Mouse (Mus musculus) ES-Bruce4 (cell line): ENCODE data around the gene Nkg7.

Experiments used
- CTCF ChIP-seq: IDR thresholded peaks from one replicate; pipeline ENCODE4 v1.8.1; 2011; ENCODE audit warnings: low read depth, low read length
- POLR2A ChIP-seq: IDR thresholded peaks from one replicate; pipeline ENCODE4 v1.8.1; 2011; ENCODE audit warnings: low read length; ENCODE audit not compliant: insufficient read depth

DNA sequence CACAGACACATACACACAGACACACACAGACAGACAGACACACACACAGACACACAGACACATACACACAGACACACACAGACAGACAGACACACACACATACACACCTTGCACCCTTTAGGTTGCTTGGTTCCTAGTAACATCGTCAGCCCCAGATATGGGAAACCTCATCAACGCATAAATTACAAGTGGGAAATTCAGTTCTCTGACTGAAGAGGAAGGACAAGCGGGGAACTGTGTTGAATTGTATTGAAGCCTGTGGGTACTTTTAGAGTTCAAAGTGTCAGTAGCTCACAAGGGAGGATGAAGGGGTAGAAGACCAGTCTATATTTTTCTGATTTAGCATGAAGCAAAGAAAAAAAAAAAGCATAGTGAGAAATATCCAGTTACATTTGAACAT lies 29.3 kb upstream of the Nkg7 start:
- no peak for TF ChIP-seq CTCF
- TF ChIP-seq POLR2A = no peak
